Mouse (Mus musculus) kidney, postnatal 14 days (tissue): ENCODE measurements at regions not wholly inside any gene's neighbourhood (a gene's known extent, or its start where the extent isn't known, plus 50 kb on each side); places are given as distances from the start of the nearest gene placed in this dataset.

Experiments
- DNase-seq: peaks from one replicate; pipeline ENCODE4 v3.0.0; 2022; ENCODE audit warnings: mixed read lengths

- DNase-seq: no peak
Measured at GRCm38 (mm10) chr19:27558199-27558598, 128.6 kb upstream of the Pum3 start.

- no peak for DNase-seq
Measured at GRCm38 (mm10) chr19:27556697-27557096, 127.1 kb upstream of the Pum3 start.

- DNase-seq: no peak
Measured at GRCm38 (mm10) chr19:27554841-27555240, 125.2 kb upstream of the Pum3 start.

- no peak for DNase-seq
Measured at GRCm38 (mm10) chr19:27553266-27553665, 123.6 kb upstream of the Pum3 start.

GRCm38 (mm10) chr19:27537746-27538145, 108.1 kb upstream of the Pum3 start:
- DNase-seq: no peak

GRCm38 (mm10) chr19:27537066-27537465, 107.4 kb upstream of the Pum3 start:
- no peak for DNase-seq

- no peak for DNase-seq
Measured at GRCm38 (mm10) chr19:27527940-27528558, 98.4 kb upstream of the Pum3 start.

GRCm38 (mm10) chr19:27519326-27520061, 89.9 kb upstream of the Pum3 start:
- DNase-seq: no peak

- DNase-seq: no peak
Measured at GRCm38 (mm10) chr19:27514267-27514666, 84.6 kb upstream of the Pum3 start.

GRCm38 (mm10) chr19:27513535-27513934, 83.9 kb upstream of the Pum3 start:
- no peak for DNase-seq

GRCm38 (mm10) chr19:27511340-27511739, 81.7 kb upstream of the Pum3 start:
- no peak for DNase-seq

- DNase-seq: no peak
Measured at GRCm38 (mm10) chr19:27509956-27510639, 80.5 kb upstream of the Pum3 start.

- no peak for DNase-seq
Measured at GRCm38 (mm10) chr19:27498278-27498677, 68.7 kb upstream of the Pum3 start.

GRCm38 (mm10) chr19:27492468-27492867, 62.8 kb upstream of the Pum3 start:
- peak; percentile 43 for DNase-seq

- DNase-seq: no peak
Measured at GRCm38 (mm10) chr19:27491873-27492272, 62.2 kb upstream of the Pum3 start.

- DNase-seq: no peak
Measured at GRCm38 (mm10) chr19:27489053-27489452, 59.4 kb upstream of the Pum3 start.
